Mouse (Mus musculus) lung, embryonic 16.5 days (tissue): ENCODE data around the gene Arsb. TPM values are rescaled to one million over a fixed set of nuclear protein-coding genes. Genes with fewer than 3 reads are reported as not detected.

ENCODE experiments used
- ATAC-seq: fragments of 200-750 bp; cut with Nextera tagmentation; 2 replicates; pipeline ENCODE4 v1.8.0; 2017; ENCODE audit warnings: low read depth, mild to moderate bottlenecking, moderate library complexity
- H3K27ac ChIP-seq: fragments of 300-500 bp; sonication (generic); 2 replicates; pipeline ENCODE4 v1.5.1; 2014; ENCODE audit warnings: mild to moderate bottlenecking, control low read depth, low read length
- H3K27me3 ChIP-seq: fragments of 300-500 bp; sonication (generic); 2 replicates; pipeline ENCODE4 v1.6.1; 2014; ENCODE audit warnings: low read depth, low read length, mixed read lengths; ENCODE audit not compliant: control insufficient read depth, insufficient read depth
- H3K36me3 ChIP-seq: fragments of 300-500 bp; sonication (generic); 2 replicates; pipeline ENCODE4 v1.6.1; 2014; ENCODE audit warnings: low read length; ENCODE audit not compliant: control insufficient read depth, insufficient read depth
- H3K4me1 ChIP-seq: fragments of 300-500 bp; sonication (generic); replicated peaks from 2 replicates; pipeline ENCODE4 v1.6.1; 2014; ENCODE audit warnings: low read length, mixed read lengths; ENCODE audit not compliant: control insufficient read depth, insufficient read depth
- H3K4me2 ChIP-seq: fragments of 300-500 bp; sonication (generic); 2 replicates; pipeline ENCODE4 v1.6.1; 2014; ENCODE audit warnings: low read depth, low read length, control low read depth
- H3K4me3 ChIP-seq: fragments of 300-500 bp; sonication (generic); 2 replicates; pipeline ENCODE4 v1.5.1; 2014; ENCODE audit warnings: mild to moderate bottlenecking, low read length, control low read depth
- H3K9ac ChIP-seq: fragments of 300-500 bp; sonication (generic); 2 replicates; pipeline ENCODE4 v1.6.1; 2014; ENCODE audit warnings: low read length, control low read depth
- H3K9me3 ChIP-seq: fragments of 300-500 bp; sonication (generic); 2 replicates; pipeline ENCODE4 v1.6.1; 2016; ENCODE audit warnings: low read length; ENCODE audit not compliant: control insufficient read depth
- WGBS: fragments of 180-500 bp; shearing (Covaris S2); extraction: QIAGEN DNeasy Blood & Tissue Kit; methylation state at CpG from one replicate; pipeline ENCODE4 v1.1.7; 2014; 5-methylcytosine and 5-hydroxymethylcytosine counted together
- polyA plus RNA-seq: library from polyadenylated mRNA; unstranded; fragments of >200 nt; fragmentation: Nextera tagmentation; extraction: Ambion mirVana; gene quantifications from 2 replicates; pipeline ENCODE4 v1.2.1, GENCODE M21; 2015

The Arsb gene
- polyA plus RNA-seq, 1 experiment from 2014 or later, result 17.2 TPM

DNA sequence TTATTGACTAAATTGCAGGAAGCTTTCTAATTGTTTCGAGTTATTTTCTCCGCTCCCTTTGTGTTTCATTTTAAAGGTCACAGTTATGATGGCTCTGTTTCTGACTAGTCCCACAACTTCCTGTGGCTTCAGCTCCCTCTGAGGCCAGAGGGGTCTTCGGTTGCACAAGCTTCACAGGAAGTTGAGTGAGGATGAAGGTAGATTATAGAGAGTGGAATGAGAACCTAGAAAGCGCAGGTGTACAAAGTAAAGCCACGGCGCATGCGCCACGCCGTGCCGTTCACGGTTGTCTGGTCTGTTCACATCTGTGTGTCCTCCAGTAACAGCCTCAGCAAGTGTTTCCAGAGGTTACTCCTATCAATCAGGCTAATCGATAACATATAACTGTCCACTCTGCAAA is 43.2 kb downstream of the Arsb start:
- ATAC-seq, result no peak
- 86% methylated on average over 12 of the region's 12 CpGs for WGBS
- no peak overlapping the region for H3K4me2 ChIP-seq

DNA sequence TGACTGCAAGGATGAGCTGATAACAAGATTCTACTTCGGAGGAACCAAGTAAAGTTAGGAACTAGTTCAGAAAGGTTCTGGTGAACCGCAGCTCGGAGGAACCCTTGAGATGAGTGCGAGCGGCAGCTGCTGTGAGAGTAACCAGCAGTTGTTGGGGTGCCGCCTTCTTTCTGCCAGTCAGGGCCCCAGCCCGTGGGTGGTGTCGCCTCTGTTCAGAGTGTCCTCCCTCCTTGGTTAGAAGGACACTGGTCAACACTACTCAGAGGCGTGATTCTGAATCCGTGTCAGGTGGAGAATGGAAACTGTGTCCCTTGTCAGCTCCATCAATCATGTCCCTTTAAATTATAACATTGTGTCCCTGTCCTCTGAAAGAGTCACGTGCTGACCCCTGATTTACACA is 43.7 kb downstream of the Arsb start:
- Histone ChIP-seq H3K36me3 (no peaks in the 10 kb centered on the region; the same call in 1 of the 2 replicates), H3K27me3 (no peaks in the 10 kb centered on the region), H3K9ac (no peak overlapping the region), H3K27ac (no peak overlapping the region), H3K9me3 (0 out of 2 replicates have a peak, but pooled peaks cover 3% of the 10 kb centered on the region), H3K4me3 (no peak overlapping the region), H3K4me1 (no peaks in the 10 kb centered on the region), H3K4me2 (no peak overlapping the region)
- ATAC-seq, result no peak
- 82% methylated on average over 11 of the region's 11 CpGs for WGBS

More for the DNA sequence above, 43.2 kb downstream of the Arsb start:
- no peak overlapping the region for H3K9ac ChIP-seq
- H3K4me1 ChIP-seq, result no peaks in the 10 kb centered on the region
- no peaks in the 10 kb centered on the region; the same call in 1 of the 2 replicates for H3K36me3 ChIP-seq
- no peak overlapping the region for H3K4me3 ChIP-seq
- H3K27me3 ChIP-seq, result no peaks in the 10 kb centered on the region
- H3K27ac ChIP-seq, result no peak overlapping the region
- 0 out of 2 replicates have a peak, but pooled peaks cover 3% of the 10 kb centered on the region for H3K9me3 ChIP-seq

GRCm38 (mm10) chr13:93816127-93816526 is 44.7 kb downstream of the Arsb start:
- ATAC-seq, result no peak
- Histone ChIP-seq H3K4me2 (no peak overlapping the region), H3K4me3 (no peak overlapping the region), H3K27me3 (no peaks in the 10 kb centered on the region), H3K27ac (no peak overlapping the region), H3K36me3 (no peaks in the 10 kb centered on the region; the same call in 1 of the 2 replicates), H3K9ac (no peak overlapping the region), H3K4me1 (no peaks in the 10 kb centered on the region), H3K9me3 (0 out of 2 replicates have a peak, but pooled peaks cover 3% of the 10 kb centered on the region)
- WGBS, result 63% methylated on average over 2 of the region's 2 CpGs

- 70% methylated on average over 9 of the region's 9 CpGs for WGBS
- no peak overlapping the region for H3K27ac ChIP-seq
Observed at GRCm38 (mm10) chr13:93816688-93817331, 45.4 kb downstream of the Arsb start.

GRCm38 (mm10) chr13:93820173-93820572 is 48.7 kb downstream of the Arsb start:
- peak; percentile 56 for ATAC-seq
- Histone ChIP-seq H3K4me2 (no peak overlapping the region), H3K9ac (no peak overlapping the region), H3K4me1 (peaks cover 7% of the 10 kb centered on the region; the same call in 1 of the 2 replicates), H3K9me3 (0 out of 2 replicates have a peak, but pooled peaks cover 3% of the 10 kb centered on the region), H3K36me3 (no peaks in the 10 kb centered on the region; the same call in 1 of the 2 replicates), H3K27ac (no peak overlapping the region), H3K27me3 (no peaks in the 10 kb centered on the region), H3K4me3 (no peak overlapping the region)
- 83% methylated on average over 4 of the region's 4 CpGs for WGBS

More at GRCm38 (mm10) chr13:93816688-93817331, 45.4 kb downstream of the Arsb start:
- Histone ChIP-seq H3K9me3 (0 out of 2 replicates have a peak, but pooled peaks cover 3% of the 10 kb centered on the region), H3K27me3 (no peaks in the 10 kb centered on the region), H3K9ac (no peak overlapping the region), H3K4me1 (peaks cover 2% of the 10 kb centered on the region; the same call in 1 of the 2 replicates), H3K36me3 (no peaks in the 10 kb centered on the region; the same call in 1 of the 2 replicates), H3K4me2 (no peak overlapping the region), H3K4me3 (no peak overlapping the region)
- ATAC-seq, result no peak

- Histone ChIP-seq H3K27ac (peak overlapping the region; percentile 58; the same call in 1 of the 2 replicates), H3K4me1 (peaks cover 7% of the 10 kb centered on the region; the same call in 1 of the 2 replicates), H3K9ac (no peak overlapping the region), H3K4me3 (no peak overlapping the region), H3K4me2 (no peak overlapping the region), H3K27me3 (no peaks in the 10 kb centered on the region), H3K9me3 (0 out of 2 replicates have a peak, but pooled peaks cover 3% of the 10 kb centered on the region), H3K36me3 (no peaks in the 10 kb centered on the region; the same call in 1 of the 2 replicates)
- peak; percentile 52; the same call in 1 of the 2 replicates for ATAC-seq
- WGBS, result 43% methylated on average over 6 of the region's 6 CpGs
Observed at GRCm38 (mm10) chr13:93822001-93822400, 50.6 kb downstream of the Arsb start.

DNA sequence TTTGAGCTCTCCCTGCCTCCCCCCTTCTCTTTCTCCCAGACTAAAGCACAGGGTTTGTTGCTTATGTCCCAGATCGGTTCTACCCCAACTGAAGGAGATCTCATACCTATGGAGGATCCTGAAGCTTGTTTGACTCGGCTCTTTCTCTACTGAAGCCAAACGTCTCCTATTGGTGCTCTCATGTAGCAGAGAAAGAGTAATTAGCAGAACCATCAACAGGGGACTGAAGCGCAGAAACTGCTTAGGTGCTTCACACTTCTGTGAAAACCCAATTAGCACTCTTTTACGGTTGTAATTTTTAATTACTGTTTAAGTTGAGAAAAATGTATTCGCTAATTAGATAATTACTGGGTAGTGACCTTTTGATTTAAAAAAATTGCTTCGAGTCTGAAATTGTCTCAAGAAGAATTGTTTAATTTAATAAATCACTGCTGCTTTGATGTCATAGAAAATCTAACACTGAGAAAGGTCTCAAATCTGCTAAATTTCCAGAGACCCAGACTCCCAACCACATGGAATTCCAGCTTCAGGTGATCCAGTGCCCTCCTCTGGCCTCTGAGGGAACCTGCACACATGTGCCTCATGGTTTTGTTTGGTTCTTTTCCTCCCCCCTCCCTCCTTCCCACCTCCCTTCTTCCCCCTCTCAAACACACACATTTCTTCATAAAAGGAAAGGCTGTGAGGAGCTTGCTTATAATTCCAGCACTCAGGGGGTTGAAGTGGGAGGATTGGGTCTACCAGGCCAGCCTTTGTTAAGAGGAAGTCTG is 54.5 kb downstream of the Arsb start:
- H3K4me2 ChIP-seq, result no peak overlapping the region
- 82% methylated on average over 7 of the region's 7 CpGs for WGBS

GRCm38 (mm10) chr13:93827745-93828144 is 56.3 kb downstream of the Arsb start:
- no peaks in the 10 kb centered on the region for H3K36me3 ChIP-seq
- H3K27me3 ChIP-seq, result no peaks in the 10 kb centered on the region
- peaks cover 2% of the 10 kb centered on the region; the same call in 1 of the 2 replicates for H3K4me1 ChIP-seq
- peak; percentile 68 for ATAC-seq
- 49% methylated on average over 2 of the region's 2 CpGs for WGBS
- no peak overlapping the region for H3K4me2 ChIP-seq
- H3K27ac ChIP-seq, result no peak overlapping the region
- peaks cover 3% of the 10 kb centered on the region for H3K9me3 ChIP-seq
- no peak overlapping the region for H3K4me3 ChIP-seq
- no peak overlapping the region for H3K9ac ChIP-seq

More for the DNA sequence above, 54.5 kb downstream of the Arsb start:
- no peaks in the 10 kb centered on the region for H3K27me3 ChIP-seq
- ATAC-seq, result no peak
- H3K9me3 ChIP-seq, result no peaks in the 10 kb centered on the region
- no peak overlapping the region for H3K27ac ChIP-seq
- no peak overlapping the region for H3K4me3 ChIP-seq
- no peaks in the 10 kb centered on the region for H3K36me3 ChIP-seq
- H3K9ac ChIP-seq, result no peak overlapping the region
- peaks cover 9% of the 10 kb centered on the region; the same call in 1 of the 2 replicates for H3K4me1 ChIP-seq
